In the genomic region with DNA sequence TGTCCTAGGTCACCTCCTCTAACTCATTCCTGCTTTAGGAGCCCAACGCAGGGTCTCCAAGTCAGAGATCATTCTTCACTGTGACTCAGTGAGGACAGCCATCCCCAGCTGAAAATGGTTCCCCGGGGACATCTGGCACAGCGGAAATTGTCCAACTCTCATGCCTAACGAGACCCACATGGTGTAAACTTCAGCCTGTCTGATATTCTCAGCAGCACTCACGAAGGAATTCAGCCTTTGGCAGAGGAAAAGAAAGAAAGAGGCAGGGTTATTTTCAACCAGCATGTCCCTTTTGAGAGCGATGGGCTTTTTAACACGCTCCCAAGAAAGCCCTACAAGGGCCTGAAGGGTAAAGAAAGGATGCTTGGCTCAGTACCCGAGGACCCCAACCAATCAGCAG, we compare ENCODE assay signal across 32 mouse cellular contexts. TPM values are rescaled to one million over a fixed set of nuclear protein-coding genes. Genes with fewer than 3 reads are reported as not detected.
A peak's percentile ranks its signal among the peaks of the same experiment; 100 is the strongest.
DNase-seq lines count a peak whose midpoint lies in the region; ATAC-seq lines count a peak whose summit lies in the region.
"Had no signal": no experiment of that assay in that cellular context is flagged by ENCODE, and none has a peak within 500 bp of the region (broad histone marks: within the 10 kb centered on the region; RNA-seq: fewer than 3 reads in every experiment).

No protein-coding gene starts in this region.

- no peaks in the 10 kb centered on the region for H3K9me3 ChIP-seq in hindbrain, embryonic 13.5 days
- no peaks in the 10 kb centered on the region for H3K9me3 ChIP-seq in hindbrain, embryonic 11.5 days (ENCODE audit: control insufficient read depth, low read length)
- no peaks in the 10 kb centered on the region for H3K9me3 ChIP-seq in lung, embryonic 15.5 days
- H3K9me3 ChIP-seq in kidney, embryonic 15.5 days (replicated peaks): no peaks in the 10 kb centered on the region
- H3K9me3 ChIP-seq: forebrain, embryonic 10.5 days; hindbrain, embryonic 10.5 days; intestine, embryonic 15.5 days; limb, embryonic 15.5 days had no signal

- no peak overlapping the region for H3K27ac ChIP-seq in hindbrain, embryonic 13.5 days
- H3K27ac ChIP-seq in hindbrain, embryonic 11.5 days (ENCODE audit: low read depth, low read length): no peak overlapping the region
- peak overlapping the region; percentile 43 for H3K27ac ChIP-seq in lung, embryonic 15.5 days
- no peak overlapping the region for H3K27ac ChIP-seq in kidney, embryonic 15.5 days
- H3K27ac ChIP-seq: forebrain, embryonic 10.5 days; hindbrain, embryonic 10.5 days; hindbrain, postnatal 0 days; intestine, embryonic 15.5 days; left cerebral cortex, adult 2 months; limb, embryonic 15.5 days; liver, embryonic 14.5 days had no signal

- no peak for ATAC-seq in hindbrain, embryonic 13.5 days (ENCODE audit: low FRiP score)
- ATAC-seq in hindbrain, embryonic 11.5 days (ENCODE audit: low FRiP score): no peak
- no peak for ATAC-seq in lung, embryonic 15.5 days (ENCODE audit: borderline replicate concordance, extremely low read depth, low FRiP score, low TSS enrichment)
- ATAC-seq in kidney, embryonic 15.5 days (replicated peaks; ENCODE audit: low FRiP score): no peak
- ATAC-seq: CD4-positive, CD25-positive, alpha-beta regulatory T cell, adult 4 months; forebrain, embryonic 16.5 days; hindbrain, postnatal 0 days; intestine, embryonic 15.5 days; midbrain, embryonic 16.5 days had no signal

- H3K4me2 ChIP-seq in hindbrain, embryonic 13.5 days: no peak overlapping the region
- no peak overlapping the region for H3K4me2 ChIP-seq in hindbrain, embryonic 11.5 days (replicated peaks; ENCODE audit: low read depth, low read length)
- no peak overlapping the region for H3K4me2 ChIP-seq in lung, embryonic 15.5 days
- no peak overlapping the region for H3K4me2 ChIP-seq in kidney, embryonic 15.5 days
- H3K4me2 ChIP-seq: intestine, embryonic 15.5 days; limb, embryonic 15.5 days had no signal

- peaks cover 2% of the 10 kb centered on the region; the same call in 1 of the 2 replicates for H3K36me3 ChIP-seq in hindbrain, embryonic 13.5 days
- H3K36me3 ChIP-seq in hindbrain, embryonic 11.5 days (ENCODE audit: control insufficient read depth, insufficient read depth, low read length): no peaks in the 10 kb centered on the region
- no peaks in the 10 kb centered on the region for H3K36me3 ChIP-seq in lung, embryonic 15.5 days
- H3K36me3 ChIP-seq in kidney, embryonic 15.5 days: peaks cover 6% of the 10 kb centered on the region
- H3K36me3 ChIP-seq: intestine, embryonic 15.5 days; limb, embryonic 15.5 days had no signal

- 56% methylated on average over 8 of the region's 8 CpGs for WGBS in hindbrain, embryonic 13.5 days
- WGBS in hindbrain, embryonic 11.5 days: 54% methylated on average over 8 of the region's 8 CpGs
- whole genome bisulfite sequencing in lung, embryonic 15.5 days: 43% methylated on average over 8 of the region's 8 CpGs
- WGBS in kidney, embryonic 15.5 days: 53% methylated on average over 8 of the region's 8 CpGs

- H3K4me3 ChIP-seq in hindbrain, embryonic 13.5 days: no peak overlapping the region
- H3K4me3 ChIP-seq in hindbrain, embryonic 11.5 days (ENCODE audit: low read depth, low read length): no peak overlapping the region
- no peak overlapping the region for H3K4me3 ChIP-seq in lung, embryonic 15.5 days
- H3K4me3 ChIP-seq in kidney, embryonic 15.5 days (replicated peaks): no peak overlapping the region
- H3K4me3 ChIP-seq: forebrain, embryonic 10.5 days; hindbrain, embryonic 10.5 days; intestine, embryonic 15.5 days; left cerebral cortex, adult 2 months; limb, embryonic 15.5 days had no signal

- peak overlapping the region; percentile 8; the same call in 1 of the 2 replicates for H3K9ac ChIP-seq in hindbrain, embryonic 13.5 days
- no peak overlapping the region for H3K9ac ChIP-seq in hindbrain, embryonic 11.5 days (ENCODE audit: low read depth, low read length)
- no peak overlapping the region for H3K9ac ChIP-seq in lung, embryonic 15.5 days
- H3K9ac ChIP-seq in kidney, embryonic 15.5 days: no peak overlapping the region
- H3K9ac ChIP-seq: intestine, embryonic 15.5 days; limb, embryonic 15.5 days; liver, embryonic 14.5 days had no signal

- peaks cover 19% of the 10 kb centered on the region for H3K4me1 ChIP-seq in hindbrain, embryonic 13.5 days (replicated peaks)
- H3K4me1 ChIP-seq in hindbrain, embryonic 11.5 days (replicated peaks; ENCODE audit: control insufficient read depth, insufficient read depth, low read length): peaks cover 8% of the 10 kb centered on the region
- peaks cover 16% of the 10 kb centered on the region for H3K4me1 ChIP-seq in lung, embryonic 15.5 days
- H3K4me1 ChIP-seq in kidney, embryonic 15.5 days: peaks cover 17% of the 10 kb centered on the region

- no peak for DNase-seq in hindbrain, embryonic 11.5 days (ENCODE audit: low spot score)
- peak; percentile 37 for DNase-seq in forelimb bud, embryonic 11.5 days (ENCODE audit: low read depth, low spot score)
- peak; percentile 58 for DNase-seq in lung, postnatal 25 days (ENCODE audit: low spot score)
- no peak for DNase-seq in layer of hippocampus, adult 9-11 months
- DNase-seq in spleen, postnatal 10 days (ENCODE audit: low spot score in 2 of 2): no peak
- DNase-seq: adrenal gland, postnatal 36 days; cerebellum, adult 18-20 months; cerebellum, postnatal 25 days; heart, postnatal 14 days; kidney, adult 8-10 months; kidney, postnatal 10 days; right cerebral cortex, adult 18-20 months; spleen, adult 18-20 months; thymus, adult 2 months; thymus, postnatal 4 days had no signal

- peaks cover 28% of the 10 kb centered on the region for H3K27me3 ChIP-seq in hindbrain, embryonic 13.5 days
- H3K27me3 ChIP-seq in hindbrain, embryonic 11.5 days (ENCODE audit: control insufficient read depth, insufficient read depth, low read length): 0 out of 2 replicates have a peak, but pooled peaks cover 2% of the 10 kb centered on the region
- H3K27me3 ChIP-seq in lung, embryonic 15.5 days: peaks cover 3% of the 10 kb centered on the region; the same call in 1 of the 2 replicates
- peaks cover 32% of the 10 kb centered on the region for H3K27me3 ChIP-seq in kidney, embryonic 15.5 days
- H3K27me3 ChIP-seq: intestine, embryonic 15.5 days had no signal

RNA-seq across cellular contexts. Expression of a gene that starts 3.1 kb away (rescaled TPM):
- 20.9 and 21.4 TPM in 2 replicates for polyA plus RNA-seq in hindbrain, embryonic 13.5 days (2015; fragmentation: Nextera tagmentation; extraction: Ambion mirVana)
- 16.0 and 16.6 TPM in 2 replicates for polyA plus RNA-seq in hindbrain, embryonic 11.5 days (2014; fragmentation: Nextera tagmentation; extraction: Ambion mirVana)
- 17.6 and 18.3 TPM in 2 replicates for polyA plus RNA-seq in lung, embryonic 15.5 days (2015; fragmentation: Nextera tagmentation; extraction: Ambion mirVana)
- 21.6 and 23.8 TPM in 2 replicates for polyA plus RNA-seq in kidney, embryonic 15.5 days (2015; fragmentation: Nextera tagmentation; extraction: Ambion mirVana)

RNA-seq across cellular contexts. Expression of a gene that starts 22.8 kb away (rescaled TPM):
- 14.3 and 14.8 TPM in 2 replicates for polyA plus RNA-seq in hindbrain, embryonic 13.5 days (2015; fragmentation: Nextera tagmentation; extraction: Ambion mirVana)
- 6.0 and 6.4 TPM in 2 replicates for polyA plus RNA-seq in hindbrain, embryonic 11.5 days (2014; fragmentation: Nextera tagmentation; extraction: Ambion mirVana)
- 2.8 and 2.9 TPM in 2 replicates for polyA plus RNA-seq in lung, embryonic 15.5 days (2015; fragmentation: Nextera tagmentation; extraction: Ambion mirVana)
- 7.6 and 8.3 TPM in 2 replicates for polyA plus RNA-seq in kidney, embryonic 15.5 days (2015; fragmentation: Nextera tagmentation; extraction: Ambion mirVana)

RNA-seq across cellular contexts. Expression of a gene that starts 35.0 kb away (rescaled TPM):
- polyA plus RNA-seq in hindbrain, embryonic 13.5 days (2015; fragmentation: Nextera tagmentation; extraction: Ambion mirVana): 3.0 and 3.5 TPM in 2 replicates
- 0.11 TPM in 1 of 2 replicates, not detected in the other for polyA plus RNA-seq in hindbrain, embryonic 11.5 days (2014; fragmentation: Nextera tagmentation; extraction: Ambion mirVana)
- polyA plus RNA-seq in lung, embryonic 15.5 days (2015; fragmentation: Nextera tagmentation; extraction: Ambion mirVana): not detected in 2 replicates
- polyA plus RNA-seq in kidney, embryonic 15.5 days (2015; fragmentation: Nextera tagmentation; extraction: Ambion mirVana): not detected in 2 replicates
- polyA plus RNA-seq: CD4-positive, CD25-positive, alpha-beta regulatory T cell, adult 4 months; embryonic facial prominence, embryonic 11.5 days; forebrain, embryonic 10.5 days; heart, embryonic 14.5 days; hindbrain, embryonic 10.5 days; large intestine, adult 2 months; liver, embryonic 14.5 days; neural tube, embryonic 11.5 days; thymus, adult 2 months had no signal

Comparison
In these comparisons a context has a peak if more than half of its experiments do, and no peak if none do; other contexts are left out.
1. DNase-seq: peak in forelimb bud, embryonic 11.5 days (single experiment) and lung, postnatal 25 days (single experiment); none in hindbrain, embryonic 11.5 days (single experiment), layer of hippocampus, adult 9-11 months (single experiment) and spleen, postnatal 10 days (0 of 2).